Mouse (Mus musculus) right cerebral cortex, postnatal 14 days (tissue): ENCODE measurements around the gene Pigm.

Experiments used
- DNase-seq: peaks from one replicate; pipeline ENCODE4 v3.0.0; 2022

Pigm gene

DNA sequence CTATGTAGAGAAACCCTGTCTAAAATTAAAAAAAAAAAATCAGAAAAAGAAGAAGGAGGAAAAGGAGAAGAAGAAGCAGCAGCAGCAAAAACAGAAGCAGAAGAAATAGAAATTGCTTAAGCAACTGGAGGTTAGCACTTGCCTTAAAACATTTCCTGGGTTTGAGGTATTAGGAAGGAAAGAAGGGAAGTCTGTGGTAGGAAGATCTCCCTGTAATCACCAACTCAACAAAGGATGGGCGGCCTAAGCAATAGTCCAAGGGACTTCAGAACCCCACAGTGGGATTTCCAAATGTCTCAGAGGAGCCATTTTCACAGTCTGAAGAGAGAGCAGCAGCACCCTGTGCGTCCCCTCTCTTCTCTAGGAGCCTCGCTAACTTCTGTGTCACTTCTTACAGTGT lies 23.9 kb upstream of the Pigm start:
- DNase-seq, result no peak

GRCm38 (mm10) chr1:172355336-172355735 lies 21.0 kb upstream of the Pigm start:
- DNase-seq, result no peak

- DNase-seq, result peak; percentile 51
Measured at GRCm38 (mm10) chr1:172357550-172357949, 18.8 kb upstream of the Pigm start.

DNA sequence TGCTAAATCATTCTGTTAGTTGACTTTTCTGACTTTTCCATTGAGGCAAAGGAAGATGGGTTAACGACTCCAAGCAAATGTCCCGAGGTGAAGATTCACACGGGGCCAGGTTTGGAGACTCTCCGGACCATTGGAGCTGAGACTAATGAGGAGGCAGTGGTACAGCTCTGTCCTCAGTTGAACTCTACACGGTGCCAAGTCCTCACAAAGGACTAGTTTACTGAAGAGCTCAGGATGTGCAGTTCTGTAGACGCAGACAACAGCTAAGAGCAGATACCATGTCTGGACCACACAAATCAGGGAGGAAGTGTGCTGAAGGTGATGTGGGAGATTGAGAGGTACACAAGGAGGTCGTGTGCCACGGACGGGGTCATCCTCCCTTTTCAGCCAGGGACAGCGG lies 18.0 kb upstream of the Pigm start:
- no peak for DNase-seq

DNA sequence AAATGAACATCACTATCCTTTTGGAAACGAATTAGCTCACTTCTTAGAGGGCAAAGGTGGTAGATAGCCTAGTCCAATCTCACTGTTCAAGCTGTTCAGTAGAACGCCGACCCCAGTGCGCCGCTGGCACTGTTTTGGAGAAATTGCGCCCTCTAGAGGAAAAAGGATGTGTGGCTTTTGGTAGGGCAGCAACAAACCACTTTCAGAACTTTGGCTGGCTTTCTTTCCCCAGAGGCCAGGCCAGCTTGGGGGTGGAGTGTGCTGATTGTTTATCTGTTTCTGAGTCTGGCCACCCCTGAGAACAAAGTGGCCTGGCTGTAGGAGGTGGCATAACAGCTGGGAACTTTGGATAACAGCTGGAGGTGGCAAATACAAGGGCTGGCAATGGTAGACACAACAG lies 11.7 kb upstream of the Pigm start:
- DNase-seq, result peak; percentile 56

- peak; percentile 72 for DNase-seq
Measured at GRCm38 (mm10) chr1:172368768-172369418, 7.5 kb upstream of the Pigm start.

DNA sequence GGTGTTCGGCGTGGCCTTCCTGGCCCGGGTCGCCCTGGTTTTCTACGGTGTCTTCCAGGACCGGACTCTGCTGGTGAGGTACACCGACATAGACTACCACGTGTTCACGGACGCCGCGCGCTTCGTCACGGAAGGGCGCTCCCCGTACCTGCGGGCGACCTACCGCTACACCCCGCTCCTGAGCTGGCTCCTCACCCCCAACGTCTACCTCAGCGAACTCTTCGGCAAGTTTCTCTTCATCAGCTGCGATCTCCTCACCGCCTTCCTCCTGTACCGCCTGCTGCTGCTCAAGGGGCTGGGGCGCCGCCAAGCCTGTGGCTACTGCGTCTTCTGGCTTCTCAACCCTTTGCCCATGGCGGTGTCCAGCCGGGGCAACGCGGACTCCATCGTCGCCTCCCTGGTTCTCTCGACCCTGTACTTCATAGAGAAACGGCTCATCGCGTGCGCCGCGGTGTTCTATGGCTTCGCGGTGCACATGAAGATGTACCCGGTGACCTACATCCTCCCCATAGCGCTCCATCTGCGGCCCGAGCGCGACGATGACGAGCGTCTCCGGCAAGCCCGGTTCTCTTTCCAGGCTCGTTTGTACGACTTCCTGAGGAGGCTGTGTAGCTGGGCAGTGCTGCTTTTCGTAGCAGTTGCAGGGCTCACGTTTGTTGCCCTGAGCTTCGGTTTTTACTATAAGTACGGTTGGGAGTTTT lies 562 bp downstream of the Pigm start:
- DNase-seq, result no peak

- no peak for DNase-seq
Measured at GRCm38 (mm10) chr1:172380066-172380465, 3.7 kb downstream of the Pigm start.

DNA sequence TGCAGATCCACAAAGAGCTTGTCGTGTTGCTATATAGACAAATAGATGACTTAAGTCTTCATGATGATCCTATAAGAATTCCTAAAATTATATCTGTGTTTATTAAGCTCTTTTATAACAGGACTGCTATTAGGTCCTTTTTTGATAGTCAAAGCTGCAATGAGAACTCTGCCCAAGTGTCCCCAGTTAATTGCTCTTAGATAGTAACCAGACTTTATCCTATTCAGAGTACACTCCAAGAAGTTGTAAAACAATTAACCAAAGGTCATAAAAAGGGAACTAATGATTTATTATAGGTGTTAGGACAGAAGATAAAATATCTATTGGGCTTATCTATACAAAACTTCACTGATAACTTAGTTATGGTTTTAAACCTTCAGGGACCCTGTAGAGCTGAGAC lies 5.7 kb downstream of the Pigm start:
- DNase-seq, result no peak

DNA sequence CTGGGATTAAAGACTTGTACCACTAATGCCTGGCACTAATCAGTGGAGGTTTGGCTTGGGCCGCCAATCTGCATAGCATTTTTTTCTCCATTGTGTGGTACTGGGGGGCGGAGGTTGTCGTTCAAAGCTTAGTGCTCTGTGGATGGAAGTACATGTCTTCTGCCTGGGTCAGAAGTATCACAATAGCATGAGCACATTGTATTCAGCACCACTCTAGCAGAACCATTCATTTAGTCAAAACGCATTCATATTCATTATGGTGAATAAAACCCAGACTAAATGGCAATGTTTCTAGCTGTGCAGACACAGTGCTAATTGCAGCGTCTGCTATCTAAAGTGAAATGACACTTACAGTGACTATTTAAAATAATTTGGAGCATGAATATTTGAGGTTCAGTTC lies 10.9 kb downstream of the Pigm start:
- DNase-seq, result no peak

- DNase-seq, result no peak
Measured at GRCm38 (mm10) chr1:172390769-172391168, 14.4 kb downstream of the Pigm start.

DNA sequence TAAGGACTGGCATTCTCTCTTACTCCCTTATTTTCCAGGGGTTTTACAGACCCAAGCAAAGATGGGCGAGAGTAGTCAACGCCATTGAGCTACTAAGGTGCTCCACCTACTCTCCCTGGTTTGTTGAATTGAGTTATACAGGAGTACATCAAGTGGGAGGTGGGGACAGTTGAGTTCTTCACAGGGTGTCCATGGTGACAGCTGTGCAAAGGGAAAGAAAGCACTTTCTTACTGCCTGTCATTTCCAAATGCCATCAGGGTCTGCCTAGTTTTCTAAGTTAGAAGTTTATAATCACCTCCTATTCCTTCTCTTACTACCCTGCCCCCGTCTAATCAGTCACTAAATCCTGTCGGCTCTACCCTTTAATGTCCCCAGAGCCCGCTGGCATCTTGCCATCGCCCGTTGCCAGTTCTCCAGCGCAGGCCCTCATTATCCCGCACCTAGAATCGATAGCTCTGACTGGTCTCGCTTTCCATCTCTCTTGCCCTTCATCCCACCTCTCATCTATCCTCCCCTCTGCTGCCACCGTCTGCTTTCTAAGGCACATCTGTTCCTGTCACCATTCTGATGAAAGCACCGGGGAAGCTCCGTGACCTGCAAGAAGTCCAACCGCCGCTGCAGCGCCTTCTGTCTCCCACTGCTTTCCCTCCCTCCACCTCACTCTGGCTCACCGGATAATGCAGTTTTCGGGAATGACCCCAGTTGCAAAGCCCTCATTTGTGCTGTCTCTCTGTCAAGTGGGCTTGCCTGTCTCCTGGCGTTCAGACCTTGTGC lies 15.6 kb downstream of the Pigm start:
- DNase-seq, result peak; percentile 28

GRCm38 (mm10) chr1:172392643-172393170 lies 16.4 kb downstream of the Pigm start:
- no peak for DNase-seq

- no peak for DNase-seq
Measured at GRCm38 (mm10) chr1:172393739-172394138, 17.4 kb downstream of the Pigm start.

- no peak for DNase-seq
Measured at GRCm38 (mm10) chr1:172396996-172397752, 20.8 kb downstream of the Pigm start.

DNA sequence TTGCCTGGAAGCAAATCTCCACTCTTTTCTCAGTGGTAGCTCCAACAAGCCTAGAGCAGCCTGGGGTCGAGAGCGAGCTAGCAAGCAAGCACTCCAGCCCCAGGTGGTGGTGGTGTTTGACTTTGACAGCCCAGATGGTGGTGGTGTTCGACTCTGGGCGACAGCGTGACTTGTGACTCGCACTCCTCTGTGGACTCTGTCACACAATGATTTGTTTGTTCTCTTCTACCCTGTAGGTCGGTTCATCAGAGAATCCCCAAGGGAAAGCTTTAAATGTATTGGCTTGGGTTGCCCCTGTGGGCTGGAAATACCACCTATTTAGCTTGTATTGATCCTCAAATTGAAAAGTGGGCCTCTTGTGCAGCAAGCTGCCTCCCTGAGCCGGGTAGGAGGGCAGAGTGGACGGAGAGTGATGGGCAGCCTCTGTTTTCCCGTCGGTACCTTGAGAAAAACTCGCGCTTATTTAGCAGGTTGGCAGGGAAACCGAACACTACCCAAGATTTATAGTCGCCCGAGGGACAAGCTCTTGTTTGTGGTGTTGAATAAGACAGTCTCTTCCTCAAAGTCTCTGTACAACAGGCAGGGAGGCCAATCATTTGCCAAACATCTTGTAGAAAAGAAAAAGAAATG lies 29.8 kb downstream of the Pigm start:
- no peak for DNase-seq

- no peak for DNase-seq
Measured at GRCm38 (mm10) chr1:172408996-172409395, 32.6 kb downstream of the Pigm start.

DNA sequence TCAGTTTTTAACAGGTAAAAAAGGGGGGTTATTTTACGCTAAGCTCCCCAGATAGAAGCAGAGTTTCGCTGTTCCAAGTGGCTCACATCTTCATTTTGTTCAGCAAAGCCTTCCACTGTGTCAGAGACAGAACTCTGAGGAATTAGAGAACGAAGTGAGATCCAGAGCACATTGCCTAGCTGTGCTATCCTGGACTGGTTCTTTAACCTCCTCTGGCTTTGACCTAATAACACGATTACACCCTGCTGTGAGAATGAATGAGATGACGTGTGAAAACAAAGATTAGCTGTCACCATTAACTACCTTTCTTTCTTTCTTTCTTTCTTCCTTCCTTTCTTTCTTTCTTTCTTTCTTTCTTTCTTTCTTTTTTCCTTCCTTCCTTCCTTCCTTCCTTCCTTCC lies 33.1 kb downstream of the Pigm start:
- no peak for DNase-seq

GRCm38 (mm10) chr1:172410806-172411205 lies 34.5 kb downstream of the Pigm start:
- DNase-seq, result peak; percentile 73

- DNase-seq, result peak; percentile 87
Measured at GRCm38 (mm10) chr1:172412204-172412603, 35.9 kb downstream of the Pigm start.

DNA sequence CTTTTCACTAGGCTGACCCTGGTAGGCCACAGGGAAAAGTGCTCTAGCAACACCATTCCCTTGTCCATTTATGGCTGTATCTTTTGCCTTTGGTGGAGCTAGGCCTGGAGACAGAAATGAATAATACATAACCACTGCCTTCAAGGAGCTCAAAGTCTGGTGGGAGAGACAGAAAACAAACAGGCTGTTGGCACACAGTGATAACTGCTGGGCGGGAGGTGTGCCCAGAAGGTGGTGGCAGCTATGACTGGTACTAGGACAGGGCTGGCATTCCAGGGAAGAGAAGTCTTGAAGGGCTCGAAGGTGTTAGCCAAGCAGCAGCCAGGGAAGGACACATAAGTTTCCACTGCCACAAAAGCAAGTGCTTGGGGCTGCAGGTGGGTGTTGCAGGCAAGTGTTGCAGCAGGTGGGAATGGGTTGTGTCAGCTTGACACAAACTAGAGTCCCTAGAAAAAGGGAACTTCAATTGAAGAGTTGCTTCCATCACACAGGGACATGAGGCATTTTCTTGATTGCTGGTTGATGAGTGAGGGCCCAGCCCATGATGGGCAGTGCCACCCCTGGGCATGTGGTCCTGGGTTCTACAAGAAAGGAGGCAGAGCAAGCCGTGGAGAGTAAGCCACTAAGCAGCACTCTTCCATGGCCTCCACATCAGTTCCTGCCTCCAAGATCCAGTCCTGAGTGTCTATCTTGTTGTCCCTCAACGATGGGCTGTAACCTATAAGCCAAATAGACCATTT lies 37.3 kb downstream of the Pigm start:
- no peak for DNase-seq

GRCm38 (mm10) chr1:172414231-172414585 lies 37.9 kb downstream of the Pigm start:
- no peak for DNase-seq
